Mouse (Mus musculus) heart, embryonic 10.5 days (tissue): ENCODE data around the gene Sox5. TPM values are rescaled to one million over a fixed set of nuclear protein-coding genes. Genes with fewer than 3 reads are reported as not detected.

Source experiments
- DNase-seq: peaks from one replicate; pipeline ENCODE4 v3.0.0-alpha.2; 2017; ENCODE audit warnings: low spot score
- H3K27ac ChIP-seq: fragments of 300-500 bp; sonication (generic); 2 replicates; pipeline ENCODE4 v1.5.1; 2016; ENCODE audit warnings: mild to moderate bottlenecking
- H3K27me3 ChIP-seq: fragments of 300-500 bp; sonication (generic); 2 replicates; pipeline ENCODE4 v1.6.1; 2016; ENCODE audit warnings: mild to moderate bottlenecking; ENCODE audit not compliant: poor library complexity, insufficient read depth, severe bottlenecking
- H3K36me3 ChIP-seq: fragments of 300-500 bp; sonication (generic); 2 replicates; pipeline ENCODE4 v1.6.1; 2016; ENCODE audit warnings: mild to moderate bottlenecking, moderate library complexity
- H3K4me1 ChIP-seq: fragments of 300-500 bp; sonication (generic); 2 replicates; pipeline ENCODE4 v1.6.1; 2016; ENCODE audit warnings: mild to moderate bottlenecking
- H3K4me3 ChIP-seq: fragments of 300-500 bp; sonication (generic); 2 replicates; pipeline ENCODE4 v1.5.1; 2016; ENCODE audit warnings: mild to moderate bottlenecking, moderate library complexity
- H3K9me3 ChIP-seq: fragments of 300-500 bp; sonication (generic); 2 replicates; pipeline ENCODE4 v1.6.1; 2016; ENCODE audit warnings: mild to moderate bottlenecking, moderate library complexity
- WGBS: fragments of 180-500 bp; shearing (Covaris S2); methylation state at CpG from one replicate; pipeline ENCODE4 v1.1.7; 2016; 5-methylcytosine and 5-hydroxymethylcytosine counted together
- polyA plus RNA-seq: library from polyadenylated mRNA; unstranded; fragments of >200 nt; fragmentation: Nextera tagmentation; extraction: Ambion mirVana; gene quantifications from 2 replicates; pipeline ENCODE4 v1.2.1, GENCODE M21; 2016

Sox5 gene
- polyA plus RNA-seq, 1 experiment from 2014 or later, result 17.1 TPM

DNA sequence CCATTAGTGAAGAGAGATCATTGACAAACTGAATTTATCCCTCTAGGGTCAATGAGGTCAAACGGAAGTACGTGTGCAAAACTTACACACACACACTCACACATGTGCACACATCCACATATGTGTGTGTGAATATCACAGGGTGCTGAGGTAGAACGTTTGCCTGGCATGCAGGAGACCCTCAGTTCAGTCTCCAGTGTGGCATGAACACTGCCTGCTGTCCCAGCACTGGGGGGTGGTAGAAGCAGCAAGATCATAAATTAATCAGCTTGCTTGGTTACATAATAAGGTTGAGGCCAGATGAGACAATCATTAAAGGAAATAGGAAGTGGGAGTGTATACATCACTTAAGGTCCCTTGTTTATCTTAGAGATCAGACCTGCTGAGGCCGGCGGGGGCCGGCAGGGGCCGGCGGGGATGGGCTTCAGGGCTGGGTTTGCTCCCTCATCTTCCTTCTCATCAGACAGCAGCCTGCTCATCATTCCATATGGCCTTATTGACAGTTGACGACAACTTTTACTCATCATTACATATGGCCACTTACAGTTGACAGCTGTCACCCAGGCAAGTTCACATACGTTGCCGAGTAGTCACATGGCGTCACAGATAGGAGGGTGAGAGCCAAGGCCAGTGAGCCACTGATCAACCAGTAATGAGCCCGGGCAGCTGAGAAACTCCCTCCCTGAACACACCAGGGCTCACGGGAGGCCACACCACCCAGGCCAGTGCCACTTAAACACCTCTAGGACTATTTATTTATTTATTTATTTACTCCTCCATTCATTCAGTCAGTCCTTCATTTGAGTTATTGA, 309.5 kb downstream of the Sox5 start:
- DNase-seq, result no peak
- no peaks in the 10 kb centered on the region for H3K27me3 ChIP-seq
- no peaks in the 10 kb centered on the region for H3K9me3 ChIP-seq
- H3K4me1 ChIP-seq, result 0 out of 2 replicates have a peak, but pooled peaks cover 4% of the 10 kb centered on the region
- no peaks in the 10 kb centered on the region for H3K36me3 ChIP-seq
- H3K4me3 ChIP-seq, result no peak overlapping the region
- 67% methylated on average over 14 of the region's 14 CpGs for WGBS
- H3K27ac ChIP-seq, result no peak overlapping the region

DNA sequence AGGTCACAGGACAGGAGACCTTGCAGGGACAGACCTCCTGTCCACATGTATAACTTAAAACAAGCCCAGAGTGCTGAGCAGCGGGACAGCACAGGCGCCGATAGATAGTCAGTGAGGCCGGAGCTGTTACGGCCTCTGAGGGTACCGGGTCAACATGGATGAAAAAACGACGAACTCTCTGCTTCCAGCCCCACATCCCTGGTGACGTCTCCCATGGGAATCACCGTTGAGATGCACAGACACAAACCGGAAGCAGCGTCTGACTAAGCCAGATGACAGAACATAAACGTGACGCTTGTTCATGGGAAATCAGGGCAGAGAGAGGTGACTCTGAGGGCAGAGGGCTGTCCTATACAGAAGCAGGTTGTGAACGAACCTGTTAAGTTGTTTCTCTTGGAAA, 315.1 kb downstream of the Sox5 start:
- no peak overlapping the region for H3K27ac ChIP-seq
- no peaks in the 10 kb centered on the region for H3K36me3 ChIP-seq
- H3K27me3 ChIP-seq, result no peaks in the 10 kb centered on the region
- WGBS, result 70% methylated on average over 15 of the region's 15 CpGs
- H3K4me1 ChIP-seq, result no peaks in the 10 kb centered on the region
- DNase-seq, result no peak
- H3K9me3 ChIP-seq, result no peaks in the 10 kb centered on the region
- no peak overlapping the region for H3K4me3 ChIP-seq

DNA sequence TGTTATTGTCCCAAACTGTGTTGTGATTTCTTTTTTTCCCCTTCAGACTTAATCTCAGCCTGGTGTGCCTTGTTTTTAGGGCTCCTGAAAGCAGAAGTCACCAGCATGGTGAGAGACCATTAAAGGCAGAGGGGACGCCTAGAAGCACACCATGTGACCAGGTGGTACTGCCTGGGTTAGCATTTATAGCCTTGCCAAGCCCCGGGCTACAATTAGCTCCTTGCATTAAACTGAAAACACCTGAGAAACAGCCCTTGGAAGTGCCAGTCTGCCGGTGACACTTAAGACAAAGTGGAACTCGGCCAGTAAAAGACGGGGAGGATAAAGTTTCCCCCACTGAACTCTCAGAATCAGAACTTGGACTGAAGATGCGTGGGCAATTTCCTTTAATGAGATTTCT, 318.1 kb downstream of the Sox5 start:
- Histone ChIP-seq H3K4me3 (no peak overlapping the region), H3K36me3 (no peaks in the 10 kb centered on the region), H3K9me3 (no peaks in the 10 kb centered on the region), H3K27ac (no peak overlapping the region), H3K4me1 (no peaks in the 10 kb centered on the region), H3K27me3 (no peaks in the 10 kb centered on the region)
- WGBS, result 79% methylated on average over 6 of the region's 6 CpGs
- no peak for DNase-seq

DNA sequence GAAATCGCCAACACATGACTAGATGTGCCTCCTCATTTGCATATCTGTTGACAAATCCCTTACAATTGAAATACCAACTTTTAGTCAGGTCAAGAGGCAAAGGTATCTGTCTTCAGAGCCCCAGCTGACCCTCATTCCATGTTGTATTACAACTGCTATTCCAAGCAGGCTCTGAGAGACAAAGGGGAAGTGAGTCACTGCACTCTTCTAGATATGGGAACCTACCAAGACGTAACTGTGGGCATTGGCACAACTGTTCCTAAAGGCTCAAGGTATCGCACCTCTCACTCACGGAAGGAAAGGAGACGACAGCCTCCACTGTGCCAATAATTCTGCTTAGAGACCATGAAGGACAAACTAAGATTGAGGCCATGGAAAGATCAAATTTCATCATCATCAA, 318.5 kb downstream of the Sox5 start:
- WGBS, result 80% methylated on average over 5 of the region's 5 CpGs

DNA sequence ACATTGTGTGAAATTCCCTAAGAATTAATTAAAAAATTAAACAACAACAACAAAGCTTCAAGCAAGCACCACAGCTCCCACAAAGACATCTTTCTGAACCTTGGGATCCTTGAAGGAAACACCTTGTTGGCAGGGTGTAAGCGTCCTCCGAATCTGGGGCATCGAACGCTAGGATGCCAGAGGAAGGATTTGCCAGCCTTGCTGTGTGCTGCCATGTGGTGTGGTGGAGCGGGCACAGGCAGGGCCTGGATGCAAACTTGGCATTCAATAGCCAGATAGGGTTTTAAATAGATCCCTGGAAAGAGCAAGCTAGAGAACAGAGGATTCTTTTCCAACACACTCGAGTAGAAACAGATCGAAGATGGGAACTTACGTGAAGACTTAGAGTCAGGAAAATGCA, 322.3 kb downstream of the Sox5 start:
- Histone ChIP-seq H3K4me1 (no peaks in the 10 kb centered on the region), H3K9me3 (no peaks in the 10 kb centered on the region), H3K27ac (no peak overlapping the region), H3K4me3 (no peak overlapping the region), H3K27me3 (no peaks in the 10 kb centered on the region), H3K36me3 (no peaks in the 10 kb centered on the region)
- WGBS, result 89% methylated on average over 8 of the region's 8 CpGs
- no peak for DNase-seq

More for the DNA sequence above, 318.5 kb downstream of the Sox5 start:
- H3K9me3 ChIP-seq, result no peaks in the 10 kb centered on the region
- H3K27ac ChIP-seq, result no peak overlapping the region
- H3K4me3 ChIP-seq, result no peak overlapping the region
- H3K27me3 ChIP-seq, result no peaks in the 10 kb centered on the region
- H3K36me3 ChIP-seq, result no peaks in the 10 kb centered on the region
- no peaks in the 10 kb centered on the region for H3K4me1 ChIP-seq
- no peak for DNase-seq

DNA sequence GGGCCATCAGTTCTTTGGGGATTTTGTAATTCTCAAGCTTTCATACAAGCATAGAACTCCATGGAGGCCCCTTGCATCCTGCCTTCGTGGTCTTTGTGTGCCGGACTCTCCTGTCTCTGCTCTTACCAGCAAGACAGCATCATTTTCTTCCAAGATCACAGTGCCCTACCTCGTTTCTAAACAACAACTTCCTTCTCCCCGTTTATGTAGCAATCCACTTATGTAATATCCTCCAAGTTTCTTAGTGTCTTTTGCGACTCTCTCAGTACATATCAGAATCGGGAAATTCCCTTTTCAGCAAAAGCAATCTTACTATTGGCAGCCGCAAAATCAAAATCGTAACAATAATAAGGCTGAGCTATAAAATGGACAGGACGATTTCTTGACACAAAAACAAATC, 324.3 kb downstream of the Sox5 start:
- Histone ChIP-seq H3K4me3 (no peak overlapping the region), H3K27ac (no peak overlapping the region), H3K4me1 (peaks cover 4% of the 10 kb centered on the region; the same call in 1 of the 2 replicates), H3K27me3 (no peaks in the 10 kb centered on the region), H3K36me3 (no peaks in the 10 kb centered on the region), H3K9me3 (no peaks in the 10 kb centered on the region)
- DNase-seq, result no peak
- WGBS, result 88% methylated on average over 9 of the region's 9 CpGs

DNA sequence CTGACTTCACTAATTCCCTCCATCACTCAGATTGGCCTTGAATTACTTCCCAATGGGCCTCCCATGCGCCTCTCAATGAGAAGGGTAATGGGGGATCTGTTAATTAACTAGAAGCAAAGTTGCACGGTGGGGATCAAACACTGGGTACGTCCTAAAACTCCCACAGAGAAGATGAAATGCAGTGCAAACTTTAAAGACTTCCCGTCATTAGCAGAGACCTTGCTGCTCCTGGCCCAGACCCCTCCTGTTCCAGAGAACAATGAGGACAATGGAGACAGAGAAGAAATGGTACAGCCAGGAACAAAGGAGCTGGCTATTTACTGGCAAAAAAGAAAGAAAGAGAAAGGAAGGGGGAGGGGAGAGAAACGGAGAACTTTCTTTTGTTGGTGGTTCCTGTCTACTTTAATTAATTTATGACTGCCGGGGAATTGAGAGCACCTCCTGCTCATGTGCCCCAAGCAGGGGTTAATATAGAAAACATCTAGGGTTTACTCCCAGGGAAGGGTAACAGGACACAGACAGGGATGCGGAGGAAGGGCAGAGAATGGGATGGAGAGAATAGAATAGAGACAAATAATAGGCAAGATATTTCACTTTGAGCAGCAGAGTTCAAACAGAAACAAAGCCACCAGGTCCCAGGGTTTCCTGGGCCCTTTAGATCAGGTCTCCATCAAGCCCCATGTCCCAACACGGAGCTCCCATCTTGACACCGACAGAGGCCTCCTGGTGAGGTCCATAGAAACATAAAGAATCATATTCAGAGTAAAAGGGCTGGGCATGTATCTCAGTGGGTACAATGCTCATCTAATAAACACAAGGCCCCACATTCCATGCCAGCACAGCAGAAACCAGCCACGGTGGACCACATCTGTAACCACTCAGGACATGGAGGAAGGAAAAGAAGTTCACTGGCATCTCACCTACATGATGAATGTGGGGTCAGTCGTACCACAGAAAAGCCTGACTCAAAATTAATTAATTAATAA, 327.2 kb downstream of the Sox5 start:
- no peak overlapping the region for H3K4me3 ChIP-seq
- H3K9me3 ChIP-seq, result no peaks in the 10 kb centered on the region
- H3K27me3 ChIP-seq, result no peaks in the 10 kb centered on the region
- peaks cover 4% of the 10 kb centered on the region; the same call in 1 of the 2 replicates for H3K4me1 ChIP-seq
- H3K36me3 ChIP-seq, result no peaks in the 10 kb centered on the region
- no peak overlapping the region for H3K27ac ChIP-seq
- no peak for DNase-seq
- WGBS, result 50% methylated on average over 11 of the region's 11 CpGs

DNA sequence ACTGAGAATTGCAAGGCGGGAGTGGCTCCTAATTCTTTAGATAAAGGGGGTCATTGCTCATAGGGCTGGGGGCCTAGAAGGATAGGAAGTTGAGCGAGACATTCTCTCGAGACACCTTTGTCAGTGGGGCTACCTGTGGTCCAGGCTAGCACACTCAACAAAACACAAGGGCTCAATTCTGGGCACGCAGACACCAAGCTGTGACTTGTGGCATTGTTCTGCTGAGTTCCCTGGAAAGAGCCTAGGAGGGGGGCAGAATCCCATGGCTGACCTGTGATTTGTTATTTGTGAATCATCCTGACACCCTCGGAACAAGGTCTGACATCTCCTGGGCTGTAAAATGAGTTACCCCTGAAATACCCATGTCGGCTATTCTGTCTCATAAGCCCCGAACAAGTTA, 328.2 kb downstream of the Sox5 start:
- Histone ChIP-seq H3K27ac (no peak overlapping the region), H3K4me1 (peaks cover 4% of the 10 kb centered on the region; the same call in 1 of the 2 replicates), H3K9me3 (no peaks in the 10 kb centered on the region), H3K27me3 (no peaks in the 10 kb centered on the region), H3K4me3 (no peak overlapping the region), H3K36me3 (no peaks in the 10 kb centered on the region)
- WGBS, result 55% methylated on average over 7 of the region's 7 CpGs
- no peak for DNase-seq

DNA sequence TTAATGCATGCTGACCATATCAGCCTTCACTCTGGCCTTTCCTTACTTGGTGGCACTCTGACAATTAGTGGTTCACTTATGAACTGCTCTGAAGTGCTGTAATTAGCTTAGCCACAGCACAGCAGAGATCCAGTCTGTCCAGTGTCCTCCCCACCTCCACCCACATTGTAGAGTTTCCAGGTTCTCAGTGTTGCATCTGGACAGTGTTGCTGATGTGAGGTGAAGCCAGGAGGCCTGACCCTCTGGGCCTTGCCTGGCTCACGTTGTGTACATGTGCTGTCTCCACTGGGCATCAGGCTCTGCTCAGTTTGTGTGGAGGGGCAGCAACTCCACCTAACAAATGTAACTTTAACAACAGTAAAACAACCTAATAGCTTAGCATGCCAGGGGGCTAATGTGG, 328.6 kb downstream of the Sox5 start:
- Histone ChIP-seq H3K9me3 (no peaks in the 10 kb centered on the region), H3K27ac (no peak overlapping the region), H3K4me3 (no peak overlapping the region), H3K4me1 (peaks cover 4% of the 10 kb centered on the region; the same call in 1 of the 2 replicates), H3K27me3 (no peaks in the 10 kb centered on the region), H3K36me3 (no peaks in the 10 kb centered on the region)
- DNase-seq, result no peak
- 43% methylated on average over 1 of the region's 1 CpGs for WGBS

DNA sequence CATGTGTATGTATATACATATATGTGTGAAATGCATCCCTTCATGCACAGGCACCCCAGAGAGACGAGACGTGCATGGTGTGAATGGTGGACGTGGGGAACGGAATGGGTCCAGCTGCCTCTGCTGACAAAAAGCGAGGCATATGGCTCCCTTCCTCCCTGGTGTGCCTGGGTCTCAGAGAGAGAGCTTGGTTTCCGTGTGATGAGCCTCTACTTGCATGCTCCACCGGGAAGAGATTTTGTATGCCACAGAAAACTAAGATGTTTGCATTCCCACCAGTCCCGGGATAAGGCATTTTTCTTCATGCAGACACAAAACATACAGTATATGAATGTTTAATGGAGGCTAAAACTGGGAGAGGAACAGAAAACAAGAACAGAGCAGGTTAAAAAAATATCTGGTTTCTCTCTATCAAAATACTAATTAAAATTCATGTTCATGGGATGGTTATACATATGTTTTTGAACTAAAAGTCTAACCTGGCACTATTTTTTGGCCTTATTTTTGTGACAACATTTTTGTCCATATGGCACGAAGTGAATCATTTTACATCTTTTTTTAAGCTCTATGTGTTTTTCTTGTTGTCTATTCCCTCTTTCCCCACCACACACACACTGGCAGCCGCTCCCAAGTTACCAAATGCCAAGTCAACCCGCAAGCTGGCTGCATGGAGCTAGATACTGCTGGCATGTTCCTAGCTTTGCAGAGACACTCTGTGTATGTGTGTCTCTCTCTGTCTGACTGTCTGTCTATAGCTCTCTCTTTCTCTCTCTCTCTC, 329.4 kb downstream of the Sox5 start:
- WGBS, result 86% methylated on average over 11 of the region's 11 CpGs
- no peak overlapping the region for H3K27ac ChIP-seq
- no peak overlapping the region for H3K4me3 ChIP-seq

DNA sequence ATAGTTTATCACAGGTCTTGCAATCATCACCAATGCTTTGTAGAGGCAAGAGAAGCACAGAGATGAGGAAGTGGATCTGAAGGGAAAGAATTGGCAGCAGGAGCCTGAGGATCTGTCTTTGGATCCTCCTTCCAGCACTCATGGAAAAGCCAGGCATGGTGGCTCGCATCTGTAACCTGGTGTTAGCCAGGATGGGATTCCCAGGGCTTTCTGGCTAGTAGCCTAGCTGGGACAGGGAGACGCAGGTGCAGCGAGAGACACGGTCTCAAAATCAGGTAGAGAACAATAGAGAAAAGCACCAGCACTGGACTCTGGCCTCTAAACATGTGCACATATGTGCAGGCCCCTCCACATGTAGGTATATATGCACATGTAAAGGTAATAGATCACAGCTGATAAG, 330.1 kb downstream of the Sox5 start:
- Histone ChIP-seq H3K4me1 (peaks cover 4% of the 10 kb centered on the region; the same call in 1 of the 2 replicates), H3K9me3 (no peaks in the 10 kb centered on the region), H3K4me3 (no peak overlapping the region), H3K27me3 (no peaks in the 10 kb centered on the region), H3K36me3 (no peaks in the 10 kb centered on the region), H3K27ac (no peak overlapping the region)
- no peak for DNase-seq
- whole genome bisulfite sequencing, result 90% methylated on average over 4 of the region's 4 CpGs

More for the DNA sequence above, 329.4 kb downstream of the Sox5 start:
- no peaks in the 10 kb centered on the region for H3K27me3 ChIP-seq
- no peaks in the 10 kb centered on the region for H3K9me3 ChIP-seq
- peaks cover 4% of the 10 kb centered on the region; the same call in 1 of the 2 replicates for H3K4me1 ChIP-seq
- H3K36me3 ChIP-seq, result no peaks in the 10 kb centered on the region
- no peak for DNase-seq

DNA sequence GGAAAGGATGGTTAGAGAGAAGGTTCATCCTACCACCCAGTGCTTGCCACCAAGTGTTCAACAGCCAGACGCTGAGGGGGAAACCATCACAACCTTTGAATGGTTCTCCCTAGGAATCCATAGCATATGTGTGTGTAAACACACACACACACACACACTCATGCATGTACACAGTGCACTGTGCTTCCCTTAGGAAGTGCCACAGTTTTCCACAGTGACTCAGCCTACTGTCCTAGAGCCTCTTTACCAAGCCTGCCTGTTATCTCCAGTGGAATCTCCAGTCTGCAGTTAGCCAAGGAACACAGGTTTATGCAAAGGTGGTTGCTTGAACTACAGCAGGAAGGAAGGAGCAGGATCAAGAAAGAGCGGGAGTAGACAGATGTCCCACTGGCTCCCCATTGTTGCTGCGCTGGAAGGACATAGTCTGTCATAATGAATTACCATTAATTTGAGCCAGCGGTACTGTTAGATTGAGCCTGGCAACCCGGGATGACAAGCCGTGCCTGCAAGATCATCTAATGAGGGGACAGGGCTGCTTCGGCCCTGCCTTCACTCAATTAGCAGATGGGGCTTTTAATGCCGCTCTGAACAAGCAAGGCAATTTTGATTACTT, 335.9 kb downstream of the Sox5 start:
- H3K27ac ChIP-seq, result no peak overlapping the region
- H3K9me3 ChIP-seq, result no peaks in the 10 kb centered on the region
- DNase-seq, result no peak
- no peaks in the 10 kb centered on the region for H3K27me3 ChIP-seq
- H3K4me3 ChIP-seq, result no peak overlapping the region
- no peaks in the 10 kb centered on the region for H3K36me3 ChIP-seq
- H3K4me1 ChIP-seq, result no peaks in the 10 kb centered on the region
- 77% methylated on average over 8 of the region's 8 CpGs for WGBS
